Mouse (Mus musculus): Measurements from ENCODE around the gene Ust. TPM values are rescaled to one million over a fixed set of nuclear protein-coding genes. Genes with fewer than 3 reads are reported as not detected.
A peak's percentile ranks its signal among the peaks of the same experiment; 100 is the strongest.

Gene Ust
- polyA plus RNA-seq, 1 experiment from 2014 or later = 4.5 TPM

- Histone ChIP-seq H3K27me3 (replicated peaks) (no peaks in the 10 kb centered on the region), H3K36me3 (replicated peaks) (no peaks in the 10 kb centered on the region), H3K9me3 (no peaks in the 10 kb centered on the region), H3K4me1 (no peaks in the 10 kb centered on the region), H3K9ac (no peak overlapping the region), H3K4me3 (no peak overlapping the region), H3K4me2 (no peak overlapping the region), H3K27ac (no peak overlapping the region)
- 90% methylated on average over 4 of the region's 4 CpGs for WGBS
- ATAC-seq (replicated peaks) = no peak
Measured at GRCm38 (mm10) chr10:8405141-8405540, 113.5 kb downstream of the Ust start.

GRCm38 (mm10) chr10:8392226-8392625 lies 126.4 kb downstream of the Ust start:
- H3K9ac ChIP-seq = no peak overlapping the region
- H3K4me3 ChIP-seq = no peak overlapping the region
- no peaks in the 10 kb centered on the region for H3K36me3 ChIP-seq (replicated peaks)
- H3K4me1 ChIP-seq = no peaks in the 10 kb centered on the region
- 87% methylated on average over 2 of the region's 2 CpGs for WGBS
- ATAC-seq (replicated peaks) = no peak
- H3K27ac ChIP-seq = no peak overlapping the region
- H3K27me3 ChIP-seq (replicated peaks) = no peaks in the 10 kb centered on the region
- H3K4me2 ChIP-seq = no peak overlapping the region
- H3K9me3 ChIP-seq = no peaks in the 10 kb centered on the region

GRCm38 (mm10) chr10:8391264-8391748 lies 127.3 kb downstream of the Ust start:
- Histone ChIP-seq H3K4me3 (no peak overlapping the region), H3K4me2 (no peak overlapping the region), H3K27ac (no peak overlapping the region), H3K36me3 (replicated peaks) (no peaks in the 10 kb centered on the region), H3K9me3 (no peaks in the 10 kb centered on the region), H3K27me3 (replicated peaks) (no peaks in the 10 kb centered on the region), H3K9ac (no peak overlapping the region), H3K4me1 (no peaks in the 10 kb centered on the region)
- WGBS = 20% methylated on average over 4 of the region's 4 CpGs
- peak; percentile 52; the same call in 1 of the 2 replicates for ATAC-seq (replicated peaks)

- 80% methylated on average over 7 of the region's 7 CpGs for WGBS
- no peaks in the 10 kb centered on the region for H3K36me3 ChIP-seq (replicated peaks)
- H3K4me1 ChIP-seq = no peaks in the 10 kb centered on the region
- H3K4me3 ChIP-seq = no peak overlapping the region
- no peak for ATAC-seq (replicated peaks)
- no peaks in the 10 kb centered on the region for H3K9me3 ChIP-seq
- H3K4me2 ChIP-seq = no peak overlapping the region
- H3K27ac ChIP-seq = no peak overlapping the region
- no peak overlapping the region for H3K9ac ChIP-seq
- H3K27me3 ChIP-seq (replicated peaks) = no peaks in the 10 kb centered on the region
Measured at GRCm38 (mm10) chr10:8388239-8388638, 130.4 kb downstream of the Ust start.

GRCm38 (mm10) chr10:8369894-8370500 lies 148.6 kb downstream of the Ust start:
- Histone ChIP-seq H3K36me3 (replicated peaks) (no peaks in the 10 kb centered on the region), H3K9me3 (no peaks in the 10 kb centered on the region), H3K4me3 (no peak overlapping the region), H3K4me1 (no peaks in the 10 kb centered on the region), H3K4me2 (no peak overlapping the region), H3K9ac (no peak overlapping the region), H3K27ac (no peak overlapping the region), H3K27me3 (replicated peaks) (no peaks in the 10 kb centered on the region)
- 80% methylated on average over 10 of the region's 10 CpGs for WGBS
- no peak for ATAC-seq (replicated peaks)

GRCm38 (mm10) chr10:8365816-8366215 lies 152.8 kb downstream of the Ust start:
- no peak for ATAC-seq (replicated peaks)
- H3K27me3 ChIP-seq (replicated peaks) = no peaks in the 10 kb centered on the region
- 0 out of 2 replicates have a peak, but pooled peaks cover 3% of the 10 kb centered on the region for H3K4me1 ChIP-seq
- no peaks in the 10 kb centered on the region for H3K9me3 ChIP-seq
- no peak overlapping the region for H3K4me3 ChIP-seq
- H3K9ac ChIP-seq = no peak overlapping the region
- H3K36me3 ChIP-seq (replicated peaks) = no peaks in the 10 kb centered on the region
- WGBS = 21% methylated on average over 1 of the region's 1 CpGs
- no peak overlapping the region for H3K27ac ChIP-seq
- no peak overlapping the region for H3K4me2 ChIP-seq

GRCm38 (mm10) chr10:8364182-8364581 lies 154.4 kb downstream of the Ust start:
- Histone ChIP-seq H3K9me3 (no peaks in the 10 kb centered on the region), H3K27ac (no peak overlapping the region), H3K4me2 (no peak overlapping the region), H3K27me3 (replicated peaks) (no peaks in the 10 kb centered on the region), H3K36me3 (replicated peaks) (no peaks in the 10 kb centered on the region), H3K4me3 (no peak overlapping the region), H3K4me1 (0 out of 2 replicates have a peak, but pooled peaks cover 3% of the 10 kb centered on the region), H3K9ac (no peak overlapping the region)
- 18% methylated on average over 3 of the region's 3 CpGs for WGBS
- no peak for ATAC-seq (replicated peaks)

GRCm38 (mm10) chr10:8363281-8363680 lies 155.3 kb downstream of the Ust start:
- Histone ChIP-seq H3K4me3 (no peak overlapping the region), H3K27me3 (replicated peaks) (no peaks in the 10 kb centered on the region), H3K9me3 (no peaks in the 10 kb centered on the region), H3K36me3 (replicated peaks) (no peaks in the 10 kb centered on the region), H3K4me1 (0 out of 2 replicates have a peak, but pooled peaks cover 3% of the 10 kb centered on the region), H3K27ac (no peak overlapping the region), H3K9ac (no peak overlapping the region), H3K4me2 (no peak overlapping the region)
- no peak for ATAC-seq (replicated peaks)
- 26% methylated on average over 8 of the region's 8 CpGs for WGBS

- Histone ChIP-seq H3K36me3 (replicated peaks) (no peaks in the 10 kb centered on the region), H3K27ac (no peak overlapping the region), H3K9ac (no peak overlapping the region), H3K27me3 (replicated peaks) (no peaks in the 10 kb centered on the region), H3K9me3 (no peaks in the 10 kb centered on the region), H3K4me3 (no peak overlapping the region), H3K4me2 (no peak overlapping the region), H3K4me1 (no peaks in the 10 kb centered on the region)
- no peak for ATAC-seq (replicated peaks)
- 83% methylated on average over 15 of the region's 15 CpGs for whole genome bisulfite sequencing
Measured at GRCm38 (mm10) chr10:8358286-8359045, 160.2 kb downstream of the Ust start.

GRCm38 (mm10) chr10:8353534-8353933 lies 165.1 kb downstream of the Ust start:
- no peak overlapping the region for H3K9ac ChIP-seq
- H3K4me1 ChIP-seq = no peaks in the 10 kb centered on the region
- no peak overlapping the region for H3K27ac ChIP-seq
- H3K36me3 ChIP-seq (replicated peaks) = no peaks in the 10 kb centered on the region
- no peaks in the 10 kb centered on the region for H3K27me3 ChIP-seq (replicated peaks)
- no peaks in the 10 kb centered on the region for H3K9me3 ChIP-seq
- no peak overlapping the region for H3K4me2 ChIP-seq
- no peak overlapping the region for H3K4me3 ChIP-seq
- no peak for ATAC-seq (replicated peaks)
- WGBS = 82% methylated on average over 4 of the region's 4 CpGs

- 91% methylated on average over 7 of the region's 7 CpGs for WGBS
Measured at GRCm38 (mm10) chr10:8350626-8351025, 168.0 kb downstream of the Ust start.

GRCm38 (mm10) chr10:8347497-8347896 lies 171.1 kb downstream of the Ust start:
- Histone ChIP-seq H3K4me1 (no peaks in the 10 kb centered on the region), H3K4me2 (no peak overlapping the region), H3K9me3 (no peaks in the 10 kb centered on the region), H3K36me3 (replicated peaks) (no peaks in the 10 kb centered on the region), H3K9ac (no peak overlapping the region), H3K4me3 (no peak overlapping the region), H3K27ac (no peak overlapping the region), H3K27me3 (replicated peaks) (no peaks in the 10 kb centered on the region)
- WGBS = 60% methylated on average over 5 of the region's 5 CpGs
- no peak for ATAC-seq (replicated peaks)

More at GRCm38 (mm10) chr10:8350626-8351025, 168.0 kb downstream of the Ust start:
- no peak overlapping the region for H3K4me2 ChIP-seq
- no peak overlapping the region for H3K4me3 ChIP-seq
- no peak overlapping the region for H3K27ac ChIP-seq
- ATAC-seq (replicated peaks) = no peak
- no peaks in the 10 kb centered on the region for H3K36me3 ChIP-seq (replicated peaks)
- no peak overlapping the region for H3K9ac ChIP-seq
- no peaks in the 10 kb centered on the region for H3K4me1 ChIP-seq
- no peaks in the 10 kb centered on the region for H3K27me3 ChIP-seq (replicated peaks)
- H3K9me3 ChIP-seq = no peaks in the 10 kb centered on the region

- Histone ChIP-seq H3K9me3 (no peaks in the 10 kb centered on the region), H3K4me1 (no peaks in the 10 kb centered on the region), H3K9ac (no peak overlapping the region), H3K4me2 (no peak overlapping the region), H3K36me3 (replicated peaks) (no peaks in the 10 kb centered on the region), H3K27me3 (replicated peaks) (no peaks in the 10 kb centered on the region), H3K27ac (no peak overlapping the region), H3K4me3 (no peak overlapping the region)
- ATAC-seq (replicated peaks) = no peak
- 91% methylated on average over 2 of the region's 2 CpGs for WGBS
Measured at GRCm38 (mm10) chr10:8342556-8342955, 176.1 kb downstream of the Ust start.
